Mouse (Mus musculus) lung, embryonic 14.5 days (tissue): Measurements from ENCODE around the gene Edc4. TPM values are rescaled to one million over a fixed set of nuclear protein-coding genes. Genes with fewer than 3 reads are reported as not detected.
A peak's percentile ranks its signal among the peaks of the same experiment; 100 is the strongest.

Experiments
- ATAC-seq: fragments of 200-750 bp; cut with Nextera tagmentation; 2 replicates; pipeline ENCODE4 v1.8.0; 2017; ENCODE audit warnings: mild to moderate bottlenecking, moderate TSS enrichment, moderate library complexity; ENCODE audit not compliant: insufficient read depth
- DNase-seq: peaks from one replicate; pipeline ENCODE4 v3.0.0-alpha.2; 2015
- H3K27ac ChIP-seq: fragments of 300-500 bp; sonication (generic); 2 replicates; pipeline ENCODE4 v1.5.1; 2014; ENCODE audit warnings: low read depth, mild to moderate bottlenecking, moderate library complexity
- H3K27me3 ChIP-seq: fragments of 300-500 bp; sonication (generic); 2 replicates; pipeline ENCODE4 v1.6.1; 2014; ENCODE audit warnings: low read length, control low read depth; ENCODE audit not compliant: insufficient read depth
- H3K36me3 ChIP-seq: fragments of 300-500 bp; sonication (generic); 2 replicates; pipeline ENCODE4 v1.6.1; 2014; ENCODE audit warnings: control low read depth; ENCODE audit not compliant: insufficient read depth
- H3K4me1 ChIP-seq: fragments of 300-500 bp; sonication (generic); 2 replicates; pipeline ENCODE4 v1.6.1; 2014; ENCODE audit warnings: antibody characterized with exemption, control low read depth; ENCODE audit not compliant: insufficient read depth
- H3K4me2 ChIP-seq: fragments of 300-500 bp; sonication (generic); 2 replicates; pipeline ENCODE4 v1.6.1; 2014; ENCODE audit warnings: mild to moderate bottlenecking
- H3K4me3 ChIP-seq: fragments of 300-500 bp; sonication (generic); 2 replicates; pipeline ENCODE4 v1.5.1; 2014; ENCODE audit warnings: low read depth, low read length
- H3K9ac ChIP-seq: fragments of 300-500 bp; sonication (generic); 2 replicates; pipeline ENCODE4 v1.6.1; 2014
- H3K9me3 ChIP-seq: fragments of 300-500 bp; sonication (generic); 2 replicates; pipeline ENCODE4 v1.6.1; 2016; ENCODE audit warnings: low read depth, low read length, control low read depth
- CTCF ChIP-seq: IDR thresholded peaks from 2 replicates; pipeline ENCODE4 v1.5.1; 2016; ENCODE audit warnings: antibody characterized with exemption, low read depth
- WGBS: fragments of 180-500 bp; shearing (Covaris S2); extraction: QIAGEN DNeasy Blood & Tissue Kit; methylation state at CpG from one replicate; pipeline ENCODE4 v1.1.7; 2014; 5-methylcytosine and 5-hydroxymethylcytosine counted together
- polyA plus RNA-seq: library from polyadenylated mRNA; unstranded; fragments of >200 nt; fragmentation: Nextera tagmentation; extraction: Ambion mirVana; gene quantifications from 2 replicates; pipeline ENCODE4 v1.2.1, GENCODE M21; 2014

The Edc4 gene
- polyA plus RNA-seq, 1 experiment from 2014 or later = 55.4 TPM

DNA sequence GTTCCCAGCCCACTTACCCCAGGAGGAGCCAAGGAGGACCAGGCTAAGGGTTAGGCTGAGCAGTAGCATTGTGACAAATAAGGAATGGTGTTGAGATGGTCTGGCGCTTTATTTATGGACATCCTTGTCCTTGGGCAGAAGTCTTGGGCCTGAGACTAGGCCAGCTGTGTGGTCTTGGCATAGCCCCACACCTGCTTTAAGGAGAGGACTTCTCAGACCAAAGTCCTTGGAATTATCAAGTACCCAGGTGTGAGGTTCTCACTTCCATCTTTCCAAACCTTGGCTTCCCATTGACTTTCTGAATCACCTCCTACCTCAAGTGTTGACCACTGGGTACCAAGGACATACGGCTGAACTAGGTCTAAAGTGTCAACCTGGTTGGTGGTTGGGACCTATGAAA, 53.1 kb downstream of the Edc4 start, which contains the start of gene Ctrl:
TSS of gene Ctrl (minus strand) at position 101 of the 400 bp plus-strand sequence.
- no peaks in the 10 kb centered on the region for H3K27me3 ChIP-seq
- H3K9ac ChIP-seq = no peak within 1 kb of the TSS
- peaks cover 5% of the 10 kb centered on the region; the same call in 1 of the 2 replicates for H3K4me1 ChIP-seq
- no peak for TF ChIP-seq CTCF
- DNase-seq (no peak), ATAC-seq (no peak)
- no peak within 1 kb of the TSS for H3K27ac ChIP-seq
- no peak within 1 kb of the TSS for H3K4me2 ChIP-seq
- 84% methylated on average over 2 of the region's 2 CpGs for WGBS
- H3K4me3 ChIP-seq = no peak within 1 kb of the TSS
- H3K9me3 ChIP-seq = no peaks in the 10 kb centered on the region
- peaks cover 32% of the 10 kb centered on the region for H3K36me3 ChIP-seq

DNA sequence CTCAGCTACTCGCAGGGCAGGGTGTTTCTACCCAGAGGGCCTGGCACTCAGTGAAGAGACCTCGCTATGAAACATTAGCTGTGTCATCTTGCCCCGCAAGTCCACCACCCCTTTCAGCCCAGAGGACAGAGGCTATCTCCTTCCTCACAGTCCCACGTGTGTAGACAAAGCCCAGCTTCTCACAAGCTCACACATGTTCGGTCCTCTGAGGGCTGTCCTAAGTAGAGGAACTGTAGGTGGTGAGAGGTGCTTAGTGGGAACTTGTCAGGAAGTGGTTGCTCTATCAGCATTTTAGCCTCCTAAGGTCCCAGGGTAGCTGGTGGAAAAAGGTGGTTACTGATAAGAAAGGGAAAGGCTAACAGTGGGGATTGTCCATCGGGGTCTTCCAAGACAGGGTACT, 54.4 kb downstream of the Edc4 start:
- Histone ChIP-seq H3K9me3 (no peaks in the 10 kb centered on the region), H3K4me1 (peaks cover 5% of the 10 kb centered on the region; the same call in 1 of the 2 replicates), H3K27ac (no peak overlapping the region), H3K27me3 (no peaks in the 10 kb centered on the region), H3K4me3 (no peak overlapping the region), H3K9ac (no peak overlapping the region), H3K36me3 (peaks cover 26% of the 10 kb centered on the region), H3K4me2 (no peak overlapping the region)
- WGBS = 64% methylated on average over 6 of the region's 6 CpGs
- TF ChIP-seq CTCF = no peak
- DNase-seq (no peak), ATAC-seq (no peak)

GRCm38 (mm10) chr8:105935863-105936603, 55.4 kb downstream of the Edc4 start:
- Histone ChIP-seq H3K27ac (peak overlapping the region; percentile 27; the same call in 1 of the 2 replicates), H3K9ac (peak overlapping the region; percentile 75), H3K9me3 (no peaks in the 10 kb centered on the region), H3K4me1 (peaks cover 5% of the 10 kb centered on the region; the same call in 1 of the 2 replicates), H3K27me3 (no peaks in the 10 kb centered on the region), H3K4me2 (peak overlapping the region; percentile 96), H3K4me3 (peak overlapping the region; percentile 70), H3K36me3 (peaks cover 19% of the 10 kb centered on the region; the same call in 1 of the 2 replicates)
- no peak for DNase-seq
- WGBS = 23% methylated on average over 7 of the region's 7 CpGs
- ATAC-seq = no peak
- TF ChIP-seq CTCF = no peak

- ATAC-seq (peak; percentile 86), DNase-seq (peak; percentile 94)
- no peaks in the 10 kb centered on the region for H3K9me3 ChIP-seq
- peak overlapping the region; percentile 96 for H3K4me2 ChIP-seq
- H3K9ac ChIP-seq = peak overlapping the region; percentile 75
- H3K36me3 ChIP-seq = peaks cover 12% of the 10 kb centered on the region; the same call in 1 of the 2 replicates
- WGBS = under 1% methylated on average over 30 of the region's 30 CpGs
- peaks cover 5% of the 10 kb centered on the region; the same call in 1 of the 2 replicates for H3K4me1 ChIP-seq
- H3K4me3 ChIP-seq = peak overlapping the region; percentile 70
- no peaks in the 10 kb centered on the region for H3K27me3 ChIP-seq
- H3K27ac ChIP-seq = peak overlapping the region; percentile 69
- TF ChIP-seq CTCF = no peak
Measured at GRCm38 (mm10) chr8:105936866-105937475, 56.3 kb downstream of the Edc4 start.

DNA sequence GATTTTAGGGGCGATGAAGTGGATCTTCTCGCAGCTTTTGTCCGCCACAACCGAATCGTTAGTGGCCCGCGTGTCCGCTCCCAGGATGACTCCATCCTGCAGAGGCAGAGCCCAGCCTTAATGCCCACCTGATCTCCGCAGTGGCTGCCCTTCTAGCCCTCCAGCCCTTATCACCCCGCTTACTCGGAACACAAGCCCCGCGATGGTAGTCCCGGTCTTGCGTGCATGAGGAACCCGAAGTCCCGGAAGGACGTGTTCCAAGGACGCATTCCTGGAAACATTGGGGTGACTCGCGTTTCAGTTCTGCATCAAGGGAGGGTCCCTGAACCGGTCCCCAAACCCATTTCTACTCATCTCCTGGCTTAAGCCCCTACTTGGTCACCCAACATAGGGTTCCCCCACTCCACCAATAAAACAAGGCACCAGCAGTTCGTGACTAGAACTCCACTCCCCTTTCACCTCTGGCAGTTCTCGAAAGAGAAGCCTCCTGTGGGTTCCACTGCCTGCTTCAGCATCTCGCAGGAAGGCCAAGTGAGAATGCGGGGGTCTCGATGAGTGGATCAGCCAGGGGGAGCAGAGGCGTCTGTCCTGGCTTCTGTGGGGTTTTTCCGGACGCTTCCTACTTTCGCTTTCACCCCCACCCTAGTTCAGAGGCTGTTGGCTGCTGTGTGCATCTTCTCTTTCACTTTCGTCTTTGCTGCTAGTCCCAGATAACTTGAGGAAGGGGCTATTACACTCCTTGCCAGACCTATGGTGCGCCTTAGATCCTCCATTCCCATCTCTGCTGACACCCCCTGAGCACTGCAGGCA, 57.0 kb downstream of the Edc4 start:
- peak overlapping the region; percentile 70 for H3K4me3 ChIP-seq
- H3K27me3 ChIP-seq = no peaks in the 10 kb centered on the region
- TF ChIP-seq CTCF = no peak
- WGBS = 2% methylated on average over 33 of the region's 33 CpGs
- peak; percentile 55 for DNase-seq
- H3K4me1 ChIP-seq = peaks cover 5% of the 10 kb centered on the region; the same call in 1 of the 2 replicates
- H3K9me3 ChIP-seq = no peaks in the 10 kb centered on the region
- peak overlapping the region; percentile 69 for H3K27ac ChIP-seq
- H3K4me2 ChIP-seq = peak overlapping the region; percentile 96
- ATAC-seq = peak; percentile 42
- peak overlapping the region; percentile 75 for H3K9ac ChIP-seq
- peaks cover 14% of the 10 kb centered on the region for H3K36me3 ChIP-seq

DNA sequence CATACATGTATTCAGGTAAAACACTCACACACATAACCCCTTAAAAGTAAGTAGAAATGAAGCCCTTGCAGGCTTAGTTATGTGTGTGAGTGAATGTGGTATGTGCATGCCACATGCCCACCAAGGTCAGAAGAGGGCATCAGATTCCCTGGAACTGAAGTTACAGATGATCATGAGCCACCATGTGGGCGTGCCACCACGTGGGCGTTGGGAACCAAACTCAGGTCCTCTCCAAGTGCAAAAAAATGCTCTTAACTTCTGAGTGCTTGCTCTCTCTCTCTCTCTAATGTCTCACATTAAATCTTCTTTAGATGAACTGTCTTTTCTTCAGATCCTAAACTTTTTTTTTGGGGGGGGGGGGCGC, 57.6 kb downstream of the Edc4 start, which contains the start of gene Psmb10:
TSS of gene Psmb10 (minus strand) at position 139 of the 364 bp plus-strand sequence.
- ATAC-seq (no peak), DNase-seq (peak; percentile 47)
- Histone ChIP-seq H3K9ac (peak within 1 kb of the TSS; percentile 75), H3K4me3 (peak within 1 kb of the TSS; percentile 70), H3K4me2 (peak within 1 kb of the TSS; percentile 96), H3K27ac (peak within 1 kb of the TSS; percentile 69), H3K27me3 (no peaks in the 10 kb centered on the region), H3K36me3 (peaks cover 19% of the 10 kb centered on the region), H3K4me1 (peaks cover 5% of the 10 kb centered on the region; the same call in 1 of the 2 replicates), H3K9me3 (no peaks in the 10 kb centered on the region)
- no peak for TF ChIP-seq CTCF
- WGBS = 8% methylated on average over 4 of the region's 4 CpGs
